Mouse (Mus musculus) cerebellum, postnatal 25 days (tissue): ENCODE results near the gene Pgrmc1.

Experiments
- DNase-seq, 2 experiments: peaks; one replicate each; pipeline ENCODE4 v3.0.0; 2021; ENCODE audit warnings: mixed read lengths in 2 of 2

The Pgrmc1 gene

GRCm38 (mm10) chrX:36609117-36609516 lies 11.1 kb downstream of the Pgrmc1 start:
- DNase-seq, result no peak

DNA sequence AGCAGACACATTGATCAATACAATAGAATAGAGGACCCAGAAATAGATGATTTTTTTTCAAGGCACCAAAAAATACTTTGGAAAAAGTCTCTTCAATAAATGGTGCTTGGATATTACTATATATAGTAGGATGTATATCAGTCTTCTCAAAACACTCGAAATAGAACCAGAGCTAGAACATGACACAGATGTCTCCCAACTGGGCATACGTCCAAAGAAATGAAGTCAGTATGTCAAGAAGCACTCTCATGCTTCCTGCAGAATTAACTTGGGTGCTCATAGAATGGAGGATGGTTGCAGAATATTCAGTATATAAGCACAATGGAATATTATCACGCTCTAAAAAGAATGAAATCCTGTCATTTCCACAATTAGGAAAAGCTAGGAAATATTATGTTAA lies 30.1 kb downstream of the Pgrmc1 start:
- DNase-seq, result no peak

DNA sequence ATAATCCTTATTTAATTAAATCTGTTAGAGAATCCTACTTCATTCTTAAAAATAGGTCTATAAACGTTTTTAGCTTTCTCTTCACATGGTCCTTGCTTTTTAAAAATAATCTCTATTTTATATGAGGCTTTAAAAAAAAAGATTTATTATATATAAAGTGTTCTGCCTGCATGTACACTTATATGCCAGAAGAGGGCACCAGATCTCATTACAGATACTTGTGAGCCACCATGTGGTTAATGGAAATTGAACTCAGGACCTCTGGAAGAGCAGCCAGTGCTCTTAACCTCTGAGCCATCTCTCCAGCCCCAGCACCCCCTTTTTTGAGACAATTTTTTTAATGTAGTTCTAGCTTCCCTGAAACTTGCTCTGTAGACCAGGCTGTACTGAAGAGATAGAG lies 32.8 kb downstream of the Pgrmc1 start:
- no peak for DNase-seq

GRCm38 (mm10) chrX:36640046-36640445 lies 42.0 kb downstream of the Pgrmc1 start:
- peak; percentile 36 to 59 for DNase-seq

DNA sequence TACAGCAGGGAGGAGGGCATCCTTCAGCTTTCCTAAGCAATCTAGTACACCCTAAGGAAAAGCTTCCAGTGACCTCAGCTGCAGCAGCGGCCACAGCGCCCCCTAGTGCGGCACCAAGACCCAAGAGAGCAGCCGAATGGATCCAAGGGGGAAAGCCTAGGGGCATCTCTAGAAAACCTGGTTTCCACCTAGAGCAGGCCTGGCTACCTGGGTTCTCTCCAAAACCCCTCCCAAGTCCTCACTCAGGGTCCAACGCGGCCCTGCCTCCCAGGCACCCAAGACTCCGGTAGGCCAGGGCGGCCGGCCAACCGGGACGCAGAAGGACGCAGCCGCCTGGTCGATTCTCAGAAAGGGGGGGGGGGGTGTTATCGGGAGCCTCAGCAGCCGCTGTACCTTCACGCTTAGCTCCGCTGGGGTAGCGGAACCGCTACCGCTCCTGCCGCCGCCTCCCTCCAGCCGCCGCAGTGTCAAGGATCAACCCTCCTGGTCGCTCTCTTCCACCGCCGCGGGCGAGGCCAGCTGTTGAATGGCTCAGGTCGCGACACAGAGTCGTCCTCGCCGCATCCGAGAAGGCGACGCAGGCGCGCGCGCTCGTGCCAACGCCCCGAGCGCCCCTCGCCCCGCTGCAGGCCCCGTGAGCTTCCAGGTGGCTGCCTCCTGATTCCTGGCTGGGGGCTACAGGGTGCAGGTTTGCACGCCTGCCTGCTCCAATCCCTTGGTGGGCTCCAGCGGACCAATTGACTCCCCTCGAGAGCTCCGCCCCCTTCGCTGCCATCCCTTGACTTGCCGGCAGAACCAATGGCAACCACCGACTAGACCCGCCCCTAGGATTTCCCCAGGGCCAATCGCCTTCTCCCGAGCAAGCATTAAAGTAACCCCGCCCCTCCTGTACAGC lies 46.9 kb downstream of the Pgrmc1 start, which contains the start of gene Akap17b:
Gene Akap17b (minus strand): TSS at position 739 of the 895 bp plus-strand sequence.
- peak; percentile 85 to 88 for DNase-seq
